Mouse (Mus musculus) c-Kit-positive CD71-negative TER-119-negative erythroid progenitor cells, embryonic 14.5 days (primary cell): Measurements from ENCODE around the gene Ppp3r1.

Experiments
- DNase-seq: peaks from one replicate; pipeline ENCODE4 v3.0.0-alpha.2; 2013; ENCODE audit warnings: low read depth

The Ppp3r1 gene

GRCm38 (mm10) chr11:17158858-17159737, at the start of gene Ppp3r1:
TSS of gene Ppp3r1 (plus strand) at chr11:17159263.
- peak; percentile 85 for DNase-seq

- DNase-seq = no peak
Measured at GRCm38 (mm10) chr11:17112419-17113090, 46.5 kb upstream of the Ppp3r1 start.

- DNase-seq = no peak
Measured at GRCm38 (mm10) chr11:17126418-17126817, 32.6 kb upstream of the Ppp3r1 start.

- DNase-seq = no peak
Measured at GRCm38 (mm10) chr11:17135638-17136037, 23.4 kb upstream of the Ppp3r1 start.

- no peak for DNase-seq
Measured at GRCm38 (mm10) chr11:17138306-17139033, 20.6 kb upstream of the Ppp3r1 start.

GRCm38 (mm10) chr11:17159738-17160241, 727 bp downstream of the Ppp3r1 start:
- peak; percentile 16 for DNase-seq

GRCm38 (mm10) chr11:17160242-17160641, 1.2 kb downstream of the Ppp3r1 start:
- DNase-seq = peak; percentile 33

GRCm38 (mm10) chr11:17163956-17164355, 4.9 kb downstream of the Ppp3r1 start:
- DNase-seq = no peak

- no peak for DNase-seq
Measured at GRCm38 (mm10) chr11:17166627-17167026, 7.6 kb downstream of the Ppp3r1 start.

- DNase-seq = no peak
Measured at GRCm38 (mm10) chr11:17169262-17169661, 10.2 kb downstream of the Ppp3r1 start.

- DNase-seq = no peak
Measured at GRCm38 (mm10) chr11:17170938-17171729, 12.1 kb downstream of the Ppp3r1 start.

- DNase-seq = no peak
Measured at GRCm38 (mm10) chr11:17172300-17172699, 13.2 kb downstream of the Ppp3r1 start.

GRCm38 (mm10) chr11:17176638-17177037, 17.6 kb downstream of the Ppp3r1 start:
- peak; percentile 10 for DNase-seq

- no peak for DNase-seq
Measured at GRCm38 (mm10) chr11:17180753-17181152, 21.7 kb downstream of the Ppp3r1 start.

- DNase-seq = no peak
Measured at GRCm38 (mm10) chr11:17181807-17182206, 22.7 kb downstream of the Ppp3r1 start, which contains the start of gene Wdr92. TSS of gene Wdr92 (plus strand) at chr11:17182107.

GRCm38 (mm10) chr11:17183165-17183564, 24.1 kb downstream of the Ppp3r1 start:
- DNase-seq = no peak

- no peak for DNase-seq
Measured at GRCm38 (mm10) chr11:17187649-17188048, 28.6 kb downstream of the Ppp3r1 start.

- DNase-seq = no peak
Measured at GRCm38 (mm10) chr11:17188786-17189185, 29.7 kb downstream of the Ppp3r1 start.

- DNase-seq = no peak
Measured at GRCm38 (mm10) chr11:17192151-17192844, 33.2 kb downstream of the Ppp3r1 start.

- no peak for DNase-seq
Measured at GRCm38 (mm10) chr11:17199170-17199569, 40.1 kb downstream of the Ppp3r1 start.
